Mouse (Mus musculus): Measurements from ENCODE around the gene Kiss1r. TPM values are rescaled to one million over a fixed set of nuclear protein-coding genes. Genes with fewer than 3 reads are reported as not detected.

The Kiss1r gene
- total RNA-seq, 2 experiments from 2014 or later: 1.0 to 2.2 TPM

GRCm38 (mm10) chr10:79966886-79967400, 50.2 kb downstream of the Kiss1r start:
- no peak for DNase-seq (ENCODE audit: low spot score in 2 of 2)

GRCm38 (mm10) chr10:79968181-79968580, 51.4 kb downstream of the Kiss1r start:
- no peak for DNase-seq (ENCODE audit: low spot score in 2 of 2)

GRCm38 (mm10) chr10:79969124-79969568, 52.4 kb downstream of the Kiss1r start:
- no peak for DNase-seq (ENCODE audit: low spot score in 2 of 2)

- DNase-seq (ENCODE audit: low spot score in 2 of 2): no peak
Measured at GRCm38 (mm10) chr10:79970415-79971182, 53.8 kb downstream of the Kiss1r start, which contains the start of gene Grin3b. Gene Grin3b (plus strand): TSS chr10:79970715.

GRCm38 (mm10) chr10:79971183-79971497, 54.4 kb downstream of the Kiss1r start:
- DNase-seq (ENCODE audit: low spot score in 2 of 2): no peak

Other genes starting within 250 kb of the Kiss1r start
- 10 to 100 TPM; 29.6 to 34.4 TPM for gene Tpgs1, start 247.6 kb upstream of the Kiss1r start, total RNA-seq (2021)
- 100 to 1,000 TPM in 1 of 2 experiments, 10 to 100 TPM in 1; 87.6 to 120 TPM for gene Cdc34, start 234.8 kb upstream of the Kiss1r start, total RNA-seq (2021)
- 1 to 10 TPM; 1.2 to 1.3 TPM for gene Gzmm, start 228.0 kb upstream of the Kiss1r start, total RNA-seq (2021)
- gene Bsg, start 212.5 kb upstream of the Kiss1r start, total RNA-seq (2021): 100 to 1,000 TPM; 618 to 637 TPM
- 1 to 10 TPM; 6.1 to 9.4 TPM for gene Hcn2, start 200.3 kb upstream of the Kiss1r start, total RNA-seq (2021)
- gene Polrmt, start 170.4 kb upstream of the Kiss1r start, total RNA-seq (2021): 10 to 100 TPM; 53.0 to 59.0 TPM
- under 1 TPM in 1 of 2 experiments, not detected in 1; 0.13 TPM for gene Fgf22, start 161.9 kb upstream of the Kiss1r start, total RNA-seq (2021)
- 10 to 100 TPM; 47.4 to 51.1 TPM for gene Rnf126, start 150.0 kb upstream of the Kiss1r start, total RNA-seq (2021)
- 10 to 100 TPM; 11.0 to 28.5 TPM for gene Fstl3, start 139.7 kb upstream of the Kiss1r start, total RNA-seq (2021)
- not detected for gene Prss57, start 126.0 kb upstream of the Kiss1r start, total RNA-seq (2021)
- gene Palm, start 123.4 kb upstream of the Kiss1r start, total RNA-seq (2021): 10 to 100 TPM; 59.4 to 62.2 TPM
- under 1 TPM; 0.60 to 0.74 TPM for gene Misp, start 96.0 kb upstream of the Kiss1r start, total RNA-seq (2021)
- 100 to 1,000 TPM; 301 to 357 TPM for gene Ptbp1, start 62.5 kb upstream of the Kiss1r start, total RNA-seq (2021)
- gene Prtn3, start 42.5 kb upstream of the Kiss1r start, total RNA-seq (2021): 1 to 10 TPM in 1 of 2 experiments, not detected in 1; 1.1 TPM
- gene Plppr3, start 42.3 kb upstream of the Kiss1r start, total RNA-seq (2021): 1 to 10 TPM; 1.4 to 2.8 TPM
- not detected for gene Elane, start 30.7 kb upstream of the Kiss1r start, total RNA-seq (2021)
- gene Cfd, start 26.1 kb upstream of the Kiss1r start, total RNA-seq (2021): 1,000 to 10,000 TPM; 1,757 to 2,495 TPM
- 10 to 100 TPM; 32.7 to 40.7 TPM for gene Med16, start 8.0 kb upstream of the Kiss1r start, total RNA-seq (2021)
- gene Gm26602, start 6.1 kb upstream of the Kiss1r start, total RNA-seq (2021): not detected
- 100 to 1,000 TPM in 1 of 2 experiments, 10 to 100 TPM in 1; 92.0 to 107 TPM for gene R3hdm4, start 4.2 kb downstream of the Kiss1r start, total RNA-seq (2021)
- gene Arid3a, start 10.1 kb downstream of the Kiss1r start, total RNA-seq (2021): 1 to 10 TPM; 3.6 to 4.3 TPM
- gene Wdr18, start 43.2 kb downstream of the Kiss1r start, total RNA-seq (2021): 10 to 100 TPM; 37.2 to 40.1 TPM
- gene Grin3b, start 53.7 kb downstream of the Kiss1r start, total RNA-seq (2021): under 1 TPM in 1 of 2 experiments, not detected in 1; 0.19 TPM
- 100 to 1,000 TPM; 140 to 144 TPM for gene Tmem259, start 67.4 kb downstream of the Kiss1r start, total RNA-seq (2021)
- 10 to 100 TPM; 28.5 to 49.0 TPM for gene Cnn2, start 71.6 kb downstream of the Kiss1r start, total RNA-seq (2021)
- gene Abca7, start 79.5 kb downstream of the Kiss1r start, total RNA-seq (2021): 10 to 100 TPM; 20.6 to 22.3 TPM
- 1 to 10 TPM; 5.5 to 7.3 TPM for gene Arhgap45, start 99.7 kb downstream of the Kiss1r start, total RNA-seq (2021)
- gene Polr2e, start 122.8 kb downstream of the Kiss1r start, total RNA-seq (2021): 10 to 100 TPM; 86.3 to 94.3 TPM
- gene Gpx4, start 130.2 kb downstream of the Kiss1r start, total RNA-seq (2021): 1,000 to 10,000 TPM; 1,091 to 1,886 TPM
- 10 to 100 TPM; 31.0 to 41.4 TPM for gene Sbno2, start 188.6 kb downstream of the Kiss1r start, total RNA-seq (2021)
- 100 to 1,000 TPM; 154 to 158 TPM for gene Stk11, start 198.8 kb downstream of the Kiss1r start, total RNA-seq (2021)
- gene Atp5d, start 221.7 kb downstream of the Kiss1r start, total RNA-seq (2021): 1,000 to 10,000 TPM in 1 of 2 experiments, 100 to 1,000 TPM in 1; 593 to 1,133 TPM
- gene Cbarp, start 223.9 kb downstream of the Kiss1r start, total RNA-seq (2021): 100 to 1,000 TPM; 129 to 266 TPM
- 10 to 100 TPM; 64.8 to 82.0 TPM for gene Midn, start 231.3 kb downstream of the Kiss1r start, total RNA-seq (2021)
- 10 to 100 TPM; 34.7 to 46.3 TPM for gene Cirbp, start 249.0 kb downstream of the Kiss1r start, total RNA-seq (2021)